Mouse (Mus musculus): ENCODE data around the gene Rab40c. TPM values are rescaled to one million over a fixed set of nuclear protein-coding genes. Genes with fewer than 3 reads are reported as not detected.

Gene Rab40c
- polyA plus RNA-seq, 1 experiment from 2014 or later: 19.3 TPM

DNA sequence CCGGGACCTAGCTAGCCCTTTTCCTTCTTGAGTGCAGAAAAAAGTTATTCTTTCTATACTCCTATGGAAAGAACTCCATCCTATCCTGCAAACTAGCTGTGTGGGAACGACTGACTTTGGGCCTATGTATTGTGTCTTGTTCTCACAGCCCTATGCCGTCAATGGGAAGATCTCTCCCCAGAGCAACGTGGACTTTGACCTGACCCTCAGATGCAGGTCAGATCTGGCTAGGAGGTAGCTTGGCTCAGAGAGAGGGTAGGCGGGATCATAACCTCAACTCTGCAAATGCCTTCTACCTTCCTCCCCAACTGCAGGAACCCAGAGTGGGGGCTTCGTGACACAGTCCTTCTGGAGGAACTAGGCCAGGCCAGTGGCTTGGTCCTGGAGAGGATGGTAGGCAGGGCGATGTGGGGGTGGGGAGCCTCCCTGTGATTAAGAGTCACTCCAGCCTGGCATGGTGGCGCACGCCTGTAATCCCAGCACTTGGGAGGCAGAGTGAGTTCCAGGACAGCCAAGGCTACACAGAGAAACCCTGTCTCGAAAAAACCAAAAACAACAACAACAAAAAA lies 43.1 kb downstream of the Rab40c start:
- no peak overlapping the region for H3K4me3 ChIP-seq (ENCODE audit: low read depth, low read length)
- no peak overlapping the region for H3K27ac ChIP-seq (ENCODE audit: low read length)
- H3K9me3 ChIP-seq (ENCODE audit: low read length): no peaks in the 10 kb centered on the region
- no peak for DNase-seq (ENCODE audit: low spot score)
- no peak for ATAC-seq
- no peak for TF ChIP-seq EP300 (IDR thresholded peaks at IDR 0.05)
- no peak for TF ChIP-seq CTCF (IDR thresholded peaks at IDR 0.05)
- WGBS: 60% methylated on average over 10 of the region's 10 CpGs
- peak overlapping the region; percentile 81 for H3K4me2 ChIP-seq (replicated peaks; ENCODE audit: low read depth, low read length)
- H3K36me3 ChIP-seq (ENCODE audit: insufficient read depth, low read length): no peaks in the 10 kb centered on the region
- H3K4me1 ChIP-seq (ENCODE audit: insufficient read depth, low read depth, low read length): peaks cover 6% of the 10 kb centered on the region; the same call in 1 of the 2 replicates
- peak overlapping the region; percentile 48; the same call in 1 of the 2 replicates for H3K9ac ChIP-seq (replicated peaks; ENCODE audit: low read depth)
- H3K27me3 ChIP-seq (replicated peaks; ENCODE audit: insufficient read depth, low read length): no peaks in the 10 kb centered on the region

DNA sequence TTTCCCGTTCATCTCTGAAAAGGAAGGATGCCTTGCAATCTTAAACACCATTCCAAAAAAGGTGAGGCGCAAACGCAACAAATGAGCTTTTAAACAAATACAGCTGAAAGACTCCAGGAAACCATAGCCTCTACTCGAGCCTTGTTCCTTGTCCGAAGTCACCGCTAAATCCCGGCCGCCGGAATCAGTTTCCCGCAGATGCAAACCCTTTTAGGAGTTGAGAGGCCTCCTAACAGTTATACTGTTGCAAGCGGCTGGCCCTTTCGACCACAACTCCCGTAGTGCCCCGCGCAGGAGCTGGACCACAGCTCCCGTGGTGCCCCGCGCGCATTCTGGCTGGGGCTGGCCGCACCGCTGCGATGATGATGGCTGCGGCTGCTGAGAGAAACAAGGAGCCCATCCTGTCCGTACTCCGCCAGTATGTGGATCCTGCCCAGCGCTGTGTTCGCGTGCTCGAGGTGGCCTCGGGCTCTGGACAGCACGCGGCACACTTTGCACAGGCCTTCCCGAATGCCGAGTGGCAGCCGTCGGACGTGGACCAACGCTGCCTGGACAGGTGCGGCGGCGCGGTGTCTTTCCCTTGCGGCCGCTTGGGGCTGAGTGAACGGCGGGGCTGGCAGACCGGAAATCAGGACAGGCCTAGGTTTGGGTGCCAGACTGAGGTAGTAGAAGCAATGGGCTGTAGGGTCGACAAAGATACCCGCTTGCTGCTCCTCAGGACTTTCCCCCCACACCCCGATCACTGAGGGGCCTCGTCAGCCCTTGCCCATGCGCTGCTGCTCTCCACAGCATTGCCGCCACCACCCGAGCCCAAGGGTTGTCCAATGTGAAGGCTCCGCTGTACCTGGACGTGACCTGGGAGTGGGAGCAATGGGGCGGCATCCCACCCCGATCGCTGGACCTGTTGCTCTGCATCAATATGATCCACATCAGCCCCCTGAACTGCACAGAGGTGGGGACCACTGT lies 44.1 kb downstream of the Rab40c start:
- Histone ChIP-seq H3K36me3 (ENCODE audit: insufficient read depth, low read length) (no peaks in the 10 kb centered on the region), H3K27ac (ENCODE audit: low read length) (peak overlapping the region; percentile 78), H3K9me3 (ENCODE audit: low read length) (no peaks in the 10 kb centered on the region), H3K27me3 (replicated peaks; ENCODE audit: insufficient read depth, low read length) (no peaks in the 10 kb centered on the region), H3K4me2 (replicated peaks; ENCODE audit: low read depth, low read length) (peak overlapping the region; percentile 81), H3K4me3 (ENCODE audit: low read depth, low read length) (peak overlapping the region; percentile 68), H3K4me1 (ENCODE audit: insufficient read depth, low read depth, low read length) (peaks cover 6% of the 10 kb centered on the region; the same call in 1 of the 2 replicates), H3K9ac (replicated peaks; ENCODE audit: low read depth) (peak overlapping the region; percentile 48)
- under 1% methylated on average over 59 of the region's 59 CpGs for WGBS
- DNase-seq (ENCODE audit: low spot score): peak; percentile 93
- peak; percentile 94 for ATAC-seq
- TF ChIP-seq EP300 (IDR thresholded peaks at IDR 0.05) (no peak), CTCF (IDR thresholded peaks at IDR 0.05) (peak; percentile 23)

- peak; percentile 46 for TF ChIP-seq CTCF (IDR thresholded peaks at IDR 0.05)
- no peak for TF ChIP-seq EP300 (IDR thresholded peaks at IDR 0.05)
- H3K4me1 ChIP-seq (ENCODE audit: insufficient read depth, low read depth, low read length): peaks cover 6% of the 10 kb centered on the region; the same call in 1 of the 2 replicates
- peak within 1 kb of the TSS; percentile 81 for H3K4me2 ChIP-seq (replicated peaks; ENCODE audit: low read depth, low read length)
- peak within 1 kb of the TSS; percentile 48 for H3K9ac ChIP-seq (replicated peaks; ENCODE audit: low read depth)
- DNase-seq (ENCODE audit: low spot score) (peak; percentile 88), ATAC-seq (peak; percentile 80)
- H3K4me3 ChIP-seq (ENCODE audit: low read depth, low read length): peak within 1 kb of the TSS; percentile 68
- no peaks in the 10 kb centered on the region for H3K9me3 ChIP-seq (ENCODE audit: low read length)
- no peaks in the 10 kb centered on the region for H3K27me3 ChIP-seq (replicated peaks; ENCODE audit: insufficient read depth, low read length)
- peak within 1 kb of the TSS; percentile 78 for H3K27ac ChIP-seq (ENCODE audit: low read length)
- WGBS: 0% methylated on average over 25 of the region's 25 CpGs
- no peaks in the 10 kb centered on the region for H3K36me3 ChIP-seq (ENCODE audit: insufficient read depth, low read length)
Measured at GRCm38 (mm10) chr17:25874721-25875170, 44.8 kb downstream of the Rab40c start, which contains the start of gene Mettl26. TSS of gene Mettl26 (plus strand) at chr17:25875074.

- ATAC-seq (no peak), DNase-seq (ENCODE audit: low spot score) (no peak)
- no peaks in the 10 kb centered on the region for H3K36me3 ChIP-seq (ENCODE audit: insufficient read depth, low read length)
Measured at GRCm38 (mm10) chr17:25874148-25874720, 45.3 kb downstream of the Rab40c start.

DNA sequence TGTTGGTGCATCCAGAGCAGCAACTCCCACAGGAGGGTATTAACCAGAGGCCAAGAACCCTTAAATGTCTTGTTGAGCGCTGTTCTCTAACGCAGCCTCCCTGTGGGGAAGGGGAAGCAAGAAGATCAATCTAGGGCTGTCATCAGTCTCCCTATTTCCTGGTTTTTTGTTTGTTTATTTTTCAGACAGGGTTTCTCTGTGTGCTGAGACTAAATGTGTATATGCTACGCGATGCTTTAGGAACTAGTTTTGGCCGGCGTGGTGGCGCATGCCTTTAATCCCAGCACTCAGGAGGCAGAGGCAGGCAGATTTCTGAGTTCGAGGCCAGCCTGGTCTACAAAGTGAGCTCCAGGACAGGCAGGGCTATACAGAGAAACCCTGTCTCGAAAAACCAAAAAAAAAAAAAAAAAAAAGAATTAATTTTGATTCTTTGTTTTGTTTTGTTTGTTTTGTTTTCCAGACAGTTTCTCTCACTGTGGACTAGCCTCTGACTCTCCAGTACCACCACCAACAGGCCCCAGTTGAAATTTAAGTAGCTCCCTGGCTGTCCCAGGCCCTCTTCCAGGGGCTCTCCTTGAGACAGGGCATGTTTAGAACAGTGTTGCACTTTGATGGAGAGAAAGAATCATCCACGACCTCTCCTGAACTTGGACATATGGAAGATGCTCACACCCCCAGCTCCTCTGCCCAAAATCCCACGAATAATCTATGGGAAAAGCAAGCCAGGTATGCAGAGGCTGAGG lies 46.0 kb downstream of the Rab40c start:
- WGBS: 64% methylated on average over 11 of the region's 11 CpGs
- DNase-seq (ENCODE audit: low spot score) (no peak), ATAC-seq (no peak)
- Histone ChIP-seq H3K27ac (ENCODE audit: low read length) (no peak overlapping the region), H3K36me3 (ENCODE audit: insufficient read depth, low read length) (no peaks in the 10 kb centered on the region), H3K9me3 (ENCODE audit: low read length) (no peaks in the 10 kb centered on the region), H3K4me1 (ENCODE audit: insufficient read depth, low read depth, low read length) (peaks cover 6% of the 10 kb centered on the region; the same call in 1 of the 2 replicates), H3K27me3 (replicated peaks; ENCODE audit: insufficient read depth, low read length) (no peaks in the 10 kb centered on the region), H3K4me2 (replicated peaks; ENCODE audit: low read depth, low read length) (no peak overlapping the region), H3K9ac (replicated peaks; ENCODE audit: low read depth) (no peak overlapping the region), H3K4me3 (ENCODE audit: low read depth, low read length) (no peak overlapping the region)
- no peak for TF ChIP-seq CTCF (IDR thresholded peaks at IDR 0.05)
- TF ChIP-seq EP300 (IDR thresholded peaks at IDR 0.05): no peak

More at GRCm38 (mm10) chr17:25874148-25874720, 45.3 kb downstream of the Rab40c start:
- peak overlapping the region; percentile 54 for H3K27ac ChIP-seq (ENCODE audit: low read length)
- H3K4me1 ChIP-seq (ENCODE audit: insufficient read depth, low read depth, low read length): peaks cover 6% of the 10 kb centered on the region; the same call in 1 of the 2 replicates
- no peaks in the 10 kb centered on the region for H3K9me3 ChIP-seq (ENCODE audit: low read length)
- peak overlapping the region; percentile 68 for H3K4me3 ChIP-seq (ENCODE audit: low read depth, low read length)
- H3K27me3 ChIP-seq (replicated peaks; ENCODE audit: insufficient read depth, low read length): no peaks in the 10 kb centered on the region
- WGBS: 4% methylated on average over 14 of the region's 14 CpGs
- H3K9ac ChIP-seq (replicated peaks; ENCODE audit: low read depth): peak overlapping the region; percentile 48
- H3K4me2 ChIP-seq (replicated peaks; ENCODE audit: low read depth, low read length): peak overlapping the region; percentile 81
- TF ChIP-seq EP300 (IDR thresholded peaks at IDR 0.05) (no peak), CTCF (IDR thresholded peaks at IDR 0.05) (no peak)

Measured in lung, postnatal 0 days (tissue).